Mouse (Mus musculus) spleen, adult 18-20 months (tissue): Measurements from ENCODE around the gene Grm7.

Experiments used
- DNase-seq, 2 experiments: peaks; one replicate each; pipeline ENCODE4 v3.0.0; 2022; ENCODE audit warnings: mixed read lengths in 2 of 2

The Grm7 gene

DNA sequence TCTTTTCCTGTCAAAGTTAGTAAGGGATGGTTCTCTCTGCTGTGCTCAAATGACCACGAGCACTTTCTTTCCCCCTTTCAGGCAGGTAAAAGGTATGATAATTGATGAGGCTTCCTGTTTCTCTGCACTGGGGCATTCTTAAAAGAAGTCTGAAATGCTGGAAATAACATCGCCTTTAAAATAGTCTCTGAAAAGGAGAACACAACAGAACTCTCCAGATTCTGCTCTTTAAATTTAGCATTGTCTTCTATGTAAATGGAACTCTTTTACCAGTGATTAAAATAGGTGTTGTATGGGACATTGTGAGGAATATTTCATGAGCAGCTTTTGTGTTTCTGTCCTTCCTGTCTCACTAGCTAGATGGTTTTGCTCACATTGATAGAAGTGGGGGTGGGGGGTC, 393.7 kb downstream of the Grm7 start:
- DNase-seq: no peak

DNA sequence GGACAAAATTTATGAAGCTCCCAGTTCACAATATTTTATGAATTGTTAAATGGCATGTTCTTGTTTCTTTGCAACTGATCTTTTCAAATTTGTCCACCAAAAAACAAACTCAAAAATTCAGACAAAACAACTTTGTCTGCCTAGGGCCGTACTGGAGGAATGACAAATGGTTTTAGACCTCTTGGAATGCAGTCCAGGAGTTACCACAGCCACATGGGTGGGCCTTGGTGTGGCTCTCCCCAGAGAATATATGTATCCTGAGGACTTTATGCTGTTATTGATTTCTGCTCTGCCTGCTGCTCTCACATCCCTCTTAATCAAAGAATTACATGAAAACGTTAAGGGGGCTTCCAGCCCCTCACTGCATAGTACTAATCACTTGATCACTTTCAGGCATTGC, 400.5 kb downstream of the Grm7 start:
- no peak for DNase-seq

DNA sequence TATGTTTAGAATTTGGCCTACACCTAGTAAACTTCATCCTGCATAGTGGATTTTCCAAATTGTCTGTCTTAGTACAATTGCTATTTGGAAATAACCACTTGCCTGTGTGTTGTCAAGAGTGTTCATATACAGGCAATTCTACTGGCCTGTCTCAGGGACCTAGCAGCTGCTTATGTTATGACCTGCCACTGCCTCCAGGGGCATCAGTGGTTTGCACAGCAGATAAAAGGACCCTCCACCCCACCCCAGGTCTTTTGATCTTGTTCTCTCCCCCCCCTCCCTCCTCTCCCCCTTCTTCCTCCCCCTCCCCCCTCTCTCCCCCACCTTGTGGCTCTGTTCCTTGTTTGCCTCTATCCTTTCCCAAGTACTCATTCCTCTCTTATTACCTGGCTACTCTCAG, 403.9 kb downstream of the Grm7 start:
- no peak for DNase-seq

DNA sequence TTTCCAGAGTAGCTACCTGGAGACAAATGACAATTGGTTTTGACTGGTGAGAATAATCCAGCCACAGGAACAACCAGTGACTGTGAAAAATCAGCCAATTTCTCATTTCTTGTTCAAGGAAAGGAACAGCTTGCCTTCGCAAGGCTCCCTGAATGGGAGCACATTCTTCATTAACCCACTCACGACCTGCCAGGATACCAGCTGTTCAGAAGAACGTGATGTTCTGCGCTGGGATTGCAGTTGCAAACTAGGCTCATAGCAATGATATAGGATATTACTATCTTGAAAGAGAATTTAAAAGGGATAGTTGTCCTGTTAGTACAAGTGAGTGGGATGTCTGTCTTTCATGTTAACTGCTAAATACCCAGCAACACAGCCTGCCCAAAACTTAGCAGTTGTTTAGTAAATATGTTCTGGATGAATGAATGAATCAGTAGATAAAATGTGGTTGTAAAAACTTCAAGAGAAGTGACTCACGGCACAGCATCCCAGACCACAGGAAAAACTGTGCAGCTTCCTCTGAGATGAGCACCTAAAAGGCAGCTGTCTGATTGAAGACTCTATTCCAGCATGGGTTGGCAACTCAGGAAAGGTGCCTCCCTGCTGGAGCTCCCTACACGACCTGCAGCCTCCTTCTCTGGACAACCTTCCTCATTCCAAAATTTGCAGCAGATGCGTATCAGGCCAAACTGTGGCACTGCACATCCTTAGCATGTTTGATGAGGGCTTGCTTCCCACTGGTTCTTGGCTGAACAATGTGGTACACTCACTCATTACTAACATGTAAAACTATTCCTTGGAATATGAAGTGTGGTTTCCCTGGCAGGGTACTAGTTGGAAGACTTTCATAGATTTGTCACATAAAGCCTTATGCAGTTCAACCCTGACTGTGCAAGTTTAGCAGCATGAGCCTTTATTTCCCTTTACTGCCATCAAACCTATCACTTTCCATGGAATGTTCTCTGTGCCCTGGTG, 408.9 kb downstream of the Grm7 start:
- no peak for DNase-seq

DNA sequence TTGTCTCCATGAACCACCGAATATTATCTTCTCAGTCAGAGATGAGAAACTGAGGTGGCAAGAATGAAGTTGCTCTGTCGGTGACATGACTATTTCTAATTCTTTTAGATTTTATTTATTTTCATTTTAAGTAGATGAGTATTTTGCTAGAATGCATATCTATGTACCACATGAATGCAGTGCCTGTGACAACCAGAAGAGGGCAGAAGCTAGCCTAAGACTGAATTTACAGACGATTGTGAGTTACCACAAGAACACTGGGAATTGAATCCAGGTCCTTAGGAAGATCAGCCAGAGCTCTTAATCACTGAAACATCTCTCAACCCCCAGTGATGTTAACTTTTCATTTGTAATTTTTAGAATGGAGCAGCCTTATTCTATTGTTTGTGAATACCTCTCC, 412.4 kb downstream of the Grm7 start:
- DNase-seq: no peak

DNA sequence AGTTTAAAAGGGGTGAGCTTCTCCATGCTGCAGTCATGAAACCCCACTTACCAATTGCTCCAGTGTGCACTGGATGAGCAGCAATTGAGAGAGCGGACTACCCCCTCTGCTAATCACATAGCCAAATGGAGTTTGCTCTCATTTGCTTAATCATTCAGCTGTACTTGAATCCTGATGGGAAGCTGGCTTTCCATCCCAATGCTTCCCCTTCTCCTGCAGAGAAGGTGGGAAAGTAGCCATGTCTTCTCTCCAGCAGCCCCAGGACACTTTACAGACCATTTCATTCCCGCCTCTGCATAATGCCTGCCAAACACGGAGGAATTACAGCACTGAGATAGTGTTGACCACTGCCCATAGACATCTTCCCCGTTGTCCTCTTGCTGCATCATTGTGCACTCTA, 414.6 kb downstream of the Grm7 start:
- no peak for DNase-seq

DNA sequence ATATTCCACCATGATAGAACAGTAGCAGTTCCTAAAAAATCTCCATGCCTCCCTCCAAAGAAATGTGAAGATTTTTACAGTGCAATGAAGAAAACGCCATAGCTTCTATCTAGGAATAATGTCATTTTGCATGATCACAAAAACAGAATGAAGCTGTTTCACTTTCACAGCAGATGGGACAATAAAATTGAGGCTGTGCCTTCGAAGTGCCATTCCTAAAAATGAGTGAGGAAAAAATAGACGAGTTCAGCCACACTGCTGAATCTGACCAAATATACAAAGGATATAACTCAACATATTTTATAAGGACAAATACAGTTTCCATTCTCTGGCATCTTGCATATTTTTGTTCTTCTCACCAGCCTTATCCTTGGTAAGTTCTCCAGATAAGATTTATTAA, 439.2 kb downstream of the Grm7 start:
- DNase-seq: no peak

DNA sequence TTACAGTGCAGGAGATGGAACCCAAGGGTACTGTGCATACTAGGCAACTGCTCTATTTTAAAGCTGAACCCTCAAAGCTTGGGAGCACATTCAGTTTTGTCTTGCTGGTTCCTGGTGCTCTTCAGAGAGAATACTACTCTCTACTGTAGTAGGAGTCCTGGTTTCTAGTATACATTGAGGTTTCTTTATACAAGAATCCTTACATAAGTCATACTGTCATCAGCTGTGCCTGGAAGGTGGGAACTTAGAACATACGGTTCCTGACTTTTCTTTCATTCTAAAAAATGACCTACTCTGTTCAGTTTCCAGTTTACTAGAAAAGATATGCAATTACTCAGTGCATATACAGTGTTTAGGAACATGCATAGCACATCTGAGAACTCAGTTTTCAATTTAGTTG, 449.4 kb downstream of the Grm7 start:
- no peak for DNase-seq

DNA sequence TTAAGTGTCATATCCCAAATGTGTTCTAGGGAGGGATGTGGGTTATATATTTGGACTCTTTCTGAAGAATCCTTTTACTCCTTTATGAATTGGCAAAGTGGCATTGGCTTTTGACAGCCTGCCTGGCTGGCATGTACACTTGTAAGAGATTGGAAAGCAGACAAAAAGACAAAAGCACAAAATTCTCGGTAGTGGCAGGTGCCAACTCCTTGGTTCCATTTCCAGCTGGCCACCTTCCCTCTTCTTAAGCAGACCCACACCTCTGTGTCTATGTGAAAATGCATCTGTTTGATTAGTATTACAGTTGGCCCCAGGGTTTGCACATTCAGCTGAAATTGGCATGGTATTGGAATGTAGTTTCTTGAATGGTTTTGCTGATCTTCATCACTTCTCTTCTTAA, 460.1 kb downstream of the Grm7 start:
- DNase-seq: no peak

DNA sequence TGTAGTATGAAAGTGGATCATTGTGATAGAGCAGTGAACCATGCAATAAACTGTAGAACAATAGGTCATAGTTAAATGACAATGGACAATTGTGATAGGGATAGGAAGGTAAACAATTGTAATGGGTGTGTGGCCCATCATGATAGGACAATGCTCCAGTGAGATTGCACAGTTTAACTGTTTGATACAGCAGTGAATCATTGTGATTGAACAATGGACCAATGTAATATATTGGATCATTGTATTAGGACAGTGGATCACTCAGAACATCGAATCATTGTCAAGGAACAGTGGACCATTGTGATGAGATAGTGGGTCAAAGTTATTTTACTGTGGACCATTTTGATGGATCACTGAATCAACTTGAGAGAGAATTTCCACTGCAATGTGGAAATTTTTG, 515.7 kb downstream of the Grm7 start:
- no peak for DNase-seq

DNA sequence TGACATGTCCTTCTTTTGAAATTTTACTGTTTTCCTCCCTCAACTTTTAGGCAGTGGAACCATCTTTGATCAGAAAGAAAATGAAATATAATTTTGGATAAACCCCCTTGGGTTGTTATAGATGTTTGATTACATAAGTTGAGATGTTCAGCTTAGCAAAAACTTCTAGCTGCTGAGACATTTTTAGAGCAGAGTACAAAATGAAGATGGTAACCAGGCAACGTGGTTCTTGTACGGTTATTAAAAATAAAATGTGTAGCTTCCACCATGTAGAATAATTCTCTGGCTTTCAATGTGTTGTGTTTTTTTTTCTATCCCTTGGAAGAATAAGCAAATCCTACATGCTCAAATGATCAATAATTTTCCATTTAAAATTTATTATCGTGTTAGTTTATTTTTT, 550.0 kb downstream of the Grm7 start:
- no peak for DNase-seq

DNA sequence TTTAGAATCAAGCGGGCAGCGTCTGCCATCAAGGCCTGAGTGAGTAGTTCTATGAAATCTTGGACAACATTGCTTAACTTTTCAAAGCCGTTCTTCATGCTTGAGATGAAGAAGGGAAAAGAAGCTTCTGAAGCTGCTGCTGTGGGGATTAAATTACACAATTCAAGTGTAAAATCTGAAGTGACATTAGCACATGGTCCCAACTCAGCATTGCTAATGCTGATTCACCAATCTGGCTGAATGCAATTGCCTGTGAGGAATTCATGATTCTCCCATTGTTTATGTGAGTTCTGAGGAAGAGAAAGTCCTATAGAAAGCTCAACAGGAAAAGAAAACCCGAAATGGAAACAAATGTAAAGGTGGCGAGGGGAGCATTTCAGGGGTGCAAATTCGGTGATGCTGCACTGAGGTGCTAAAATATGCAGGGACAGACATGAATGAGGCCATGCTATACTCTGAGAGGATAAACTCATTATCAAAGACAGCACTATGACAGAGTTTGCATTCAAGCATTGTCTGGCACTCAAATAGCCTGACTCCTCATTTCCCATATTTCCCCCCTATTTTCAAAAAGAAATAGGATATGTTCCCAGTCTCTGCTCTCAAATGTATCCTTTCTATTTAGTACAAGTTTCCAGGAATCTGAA, 575.8 kb downstream of the Grm7 start:
- DNase-seq: no peak

DNA sequence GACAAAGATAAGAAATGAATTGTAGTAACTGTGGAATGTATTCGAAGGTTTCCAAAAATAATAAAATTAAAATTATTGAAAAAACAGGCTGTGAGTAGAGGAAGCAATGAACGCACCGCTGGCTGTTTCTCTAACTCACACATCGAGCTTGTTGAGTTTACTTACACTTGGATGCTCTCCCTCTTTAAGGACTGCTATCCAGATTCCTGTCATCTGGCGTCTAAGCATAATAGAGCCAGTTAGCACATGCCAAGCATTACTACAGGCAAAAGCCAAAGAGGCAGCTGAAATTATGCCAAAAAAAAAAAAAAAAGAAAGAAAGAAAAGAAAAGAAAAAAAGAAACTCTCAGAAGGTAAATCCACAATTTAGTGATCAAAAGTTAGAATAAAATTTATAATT, 609.8 kb downstream of the Grm7 start:
- no peak for DNase-seq

DNA sequence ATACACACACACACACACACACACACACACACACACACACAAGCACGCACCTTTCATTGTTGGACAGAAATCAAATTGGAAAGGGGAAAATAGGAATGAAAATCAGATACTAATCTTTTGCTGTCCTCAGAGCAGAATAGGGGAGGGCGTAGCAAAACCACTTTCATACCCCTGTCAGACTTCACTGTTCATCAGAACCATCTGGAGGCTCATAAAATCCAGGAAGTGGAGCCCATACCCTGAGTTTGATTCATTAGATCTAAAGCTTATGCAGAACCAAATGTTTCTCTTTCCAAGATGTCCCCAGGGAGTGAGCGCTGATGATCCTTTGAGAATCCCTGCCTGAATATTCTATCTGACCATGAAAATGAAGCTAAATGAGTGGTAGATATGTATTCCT, 611.6 kb downstream of the Grm7 start:
- no peak for DNase-seq

DNA sequence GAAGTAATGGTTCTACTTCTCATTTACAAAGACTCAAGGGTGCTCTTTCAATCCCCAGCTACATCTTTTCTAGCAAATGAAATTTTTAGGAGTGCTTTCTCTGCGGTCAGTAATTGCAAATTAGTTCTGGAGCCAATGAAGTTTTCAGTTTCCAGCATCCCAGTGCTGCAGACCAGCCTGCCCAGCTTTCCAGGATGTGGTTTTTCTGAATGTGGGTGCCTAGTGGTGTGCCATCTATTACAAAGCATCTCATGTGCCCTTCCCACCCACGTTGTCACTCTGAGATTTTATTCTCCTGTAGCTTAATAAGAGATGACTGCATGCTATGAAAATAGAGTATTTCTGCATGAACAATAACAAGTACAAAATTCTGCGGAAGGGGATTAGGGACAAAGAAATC, 612.9 kb downstream of the Grm7 start:
- no peak for DNase-seq

DNA sequence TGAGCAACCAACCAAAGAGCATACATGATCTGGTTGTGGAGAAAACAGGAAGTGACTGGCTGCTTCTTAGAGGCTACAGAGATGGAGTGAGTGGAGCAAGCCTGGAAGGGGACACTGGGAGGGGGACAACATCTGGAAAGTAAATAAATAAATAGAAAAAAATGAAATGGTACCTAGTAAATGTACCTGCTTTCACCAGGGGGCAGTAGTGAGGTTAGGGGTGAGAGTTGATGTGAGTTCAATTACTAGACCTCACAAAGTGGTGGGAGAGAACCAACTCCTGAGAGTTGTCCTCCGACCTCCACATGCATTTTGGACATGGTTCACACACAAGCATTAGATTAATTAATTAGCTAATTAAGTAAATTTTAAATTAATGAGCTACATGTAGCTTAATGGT, 615.8 kb downstream of the Grm7 start:
- DNase-seq: no peak

DNA sequence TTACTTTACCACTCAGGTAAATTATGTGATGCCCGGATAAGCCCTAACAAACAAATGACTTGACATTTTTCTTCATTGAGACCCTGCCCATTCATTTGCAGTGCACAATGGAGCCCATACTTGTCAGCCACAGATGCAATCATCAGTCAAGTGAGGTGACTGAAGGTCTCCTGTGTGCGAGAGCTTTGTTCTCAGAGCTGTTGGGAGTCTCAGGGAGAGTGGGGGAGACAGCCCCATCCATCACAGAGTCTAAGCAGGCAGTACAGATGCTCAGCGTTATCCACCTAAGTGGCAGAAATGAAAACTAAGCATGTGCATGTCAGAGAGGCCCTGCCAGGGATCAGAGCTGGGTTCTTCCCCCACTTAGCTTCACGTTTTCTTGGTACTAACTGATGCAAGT, 631.3 kb downstream of the Grm7 start:
- no peak for DNase-seq

DNA sequence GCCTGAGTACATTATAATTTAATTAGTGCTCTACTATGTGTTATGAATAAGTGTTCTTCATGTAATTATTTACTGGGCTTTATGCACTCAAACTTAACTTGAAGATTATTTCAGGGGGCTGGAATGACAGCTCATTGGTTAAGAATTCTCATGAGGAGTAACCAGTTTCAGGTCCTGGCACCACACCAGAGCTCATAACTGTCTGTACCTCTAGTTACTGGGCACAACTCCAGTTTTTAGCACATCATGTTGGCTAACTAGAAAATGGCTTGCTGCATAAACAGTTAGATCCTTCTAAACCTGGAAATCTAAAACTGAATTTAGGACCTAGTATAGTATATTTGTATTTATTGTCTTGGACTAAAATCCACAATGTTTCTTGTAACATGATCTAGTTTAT, 633.1 kb downstream of the Grm7 start:
- DNase-seq: no peak

DNA sequence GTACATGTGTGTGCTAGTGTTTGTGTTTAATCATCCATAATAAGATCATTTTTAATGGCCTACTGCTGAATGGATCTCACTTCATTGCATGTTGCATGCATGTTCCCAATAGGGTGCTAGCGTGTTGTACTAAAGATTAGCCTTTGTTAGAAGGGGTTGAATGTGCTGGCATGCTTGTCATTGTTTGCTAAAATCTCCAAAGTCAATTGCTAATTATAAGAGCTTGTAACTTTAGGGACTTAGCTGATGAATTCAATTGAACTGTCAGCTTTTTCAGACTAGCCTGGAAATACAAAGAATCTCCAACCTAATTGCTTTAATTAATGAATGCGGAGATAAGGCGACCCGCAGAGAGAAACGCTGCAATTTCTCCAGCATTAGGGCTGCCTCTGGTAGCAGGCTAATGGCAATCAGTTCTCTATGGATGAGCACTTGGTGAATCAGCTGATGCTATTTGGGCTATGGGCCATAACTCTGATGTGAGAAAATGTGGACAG, 648.2 kb downstream of the Grm7 start:
- no peak for DNase-seq

DNA sequence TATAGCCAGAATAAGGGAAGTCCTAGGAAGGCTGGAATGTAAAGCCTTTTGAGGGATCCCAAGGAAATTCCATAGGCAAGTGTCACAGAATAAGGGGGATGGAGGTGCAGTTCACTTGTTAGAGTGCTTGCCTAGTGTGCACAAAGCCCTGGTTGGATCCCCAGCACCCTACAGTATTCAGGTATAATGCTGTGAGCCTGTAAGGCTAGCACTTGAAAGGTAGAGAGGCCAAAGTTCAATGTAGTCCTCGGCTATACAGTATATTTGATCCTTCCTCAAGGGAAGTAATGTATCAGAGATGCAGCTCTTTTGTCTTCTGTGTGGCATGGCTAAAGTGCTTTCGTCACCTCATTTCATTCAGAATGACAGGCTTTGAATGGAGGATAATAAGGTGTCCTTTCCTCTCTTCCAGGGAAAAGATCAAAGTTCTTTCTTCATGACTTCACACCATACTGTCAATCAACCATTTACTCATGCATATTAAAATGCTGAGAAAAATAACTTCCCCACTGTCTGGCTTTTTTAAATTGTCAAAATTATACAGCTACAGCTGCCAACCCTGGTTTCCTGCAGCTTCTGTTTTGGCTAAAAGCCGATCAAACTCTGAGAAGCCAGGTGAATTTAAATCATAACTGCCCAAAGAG, 658.7 kb downstream of the Grm7 start:
- no peak for DNase-seq

DNA sequence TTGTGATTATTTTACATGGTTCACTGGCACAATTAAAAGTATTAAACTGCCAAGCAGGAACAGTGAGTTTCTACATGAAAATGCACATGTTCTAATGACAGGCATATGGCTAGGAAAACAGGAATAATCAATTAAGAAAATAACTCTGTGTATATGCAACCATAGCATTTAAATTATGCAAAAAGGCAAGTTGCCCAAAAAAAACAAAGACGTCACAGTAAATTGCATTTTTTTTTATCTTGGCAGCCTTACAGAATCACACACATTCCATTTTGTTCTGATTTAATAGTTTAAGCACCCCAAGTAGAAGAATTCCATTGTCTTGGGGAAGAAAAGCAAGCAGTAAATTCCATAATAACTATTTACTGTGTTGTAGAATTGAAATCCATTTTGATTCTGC, 716.3 kb downstream of the Grm7 start:
- no peak for DNase-seq

DNA sequence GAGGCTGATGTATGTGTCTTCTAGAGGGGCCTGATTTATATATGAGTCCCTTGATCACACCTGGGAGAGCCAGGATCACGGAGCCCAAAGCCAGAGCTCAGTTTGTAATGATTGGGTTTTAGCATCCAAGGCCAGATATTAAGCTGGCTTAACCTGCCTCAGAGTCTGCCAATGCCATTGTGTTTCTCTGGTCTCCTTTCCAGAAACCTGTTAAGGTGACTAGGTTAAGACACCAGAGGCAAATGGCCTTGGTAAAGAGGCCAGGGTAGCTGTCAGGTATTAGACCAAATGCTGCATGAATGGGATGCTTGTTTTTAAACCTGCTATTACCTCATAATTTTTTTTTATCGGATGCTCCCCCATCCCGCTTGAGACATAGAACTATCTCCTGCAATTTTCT, 722.7 kb downstream of the Grm7 start:
- no peak for DNase-seq

DNA sequence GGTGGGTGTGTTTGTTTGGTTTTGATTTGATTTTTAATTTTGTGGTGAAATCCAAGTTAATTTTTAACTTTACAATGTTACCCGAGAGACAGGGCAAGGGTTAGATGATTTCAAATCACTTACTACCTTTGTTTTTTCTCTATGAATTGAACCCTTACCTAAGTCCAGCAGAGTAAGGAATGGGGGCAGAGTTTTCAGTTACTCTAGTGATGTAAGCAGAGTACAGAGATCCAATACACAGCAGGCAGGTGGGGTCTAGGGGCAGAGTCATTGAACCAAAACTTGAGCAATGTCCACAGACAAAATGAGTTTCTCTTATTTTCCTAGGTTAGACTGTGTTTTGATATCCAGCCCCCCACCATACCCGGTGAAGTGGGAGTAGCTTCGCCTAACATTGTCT, 723.2 kb downstream of the Grm7 start:
- DNase-seq: no peak

DNA sequence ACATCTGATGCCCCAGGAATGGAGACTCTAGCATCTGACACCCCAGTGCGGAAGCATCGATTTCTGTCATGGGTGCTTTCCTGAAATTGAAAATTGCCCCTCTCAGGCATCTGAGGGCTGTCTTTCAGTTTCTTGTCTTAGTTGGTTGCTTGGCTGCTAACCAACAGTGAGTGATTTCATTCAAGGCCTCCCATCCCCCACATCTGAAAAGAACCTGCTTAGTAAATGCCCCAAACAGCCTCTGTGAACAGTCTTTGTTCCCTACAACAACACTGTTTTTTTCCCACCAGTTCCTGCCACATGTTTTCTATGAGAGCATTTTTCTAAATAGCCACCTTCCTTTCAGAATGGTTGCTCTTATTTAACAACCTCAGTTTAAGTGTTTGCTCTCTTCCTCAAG, 723.6 kb downstream of the Grm7 start:
- DNase-seq: no peak
